Mouse (Mus musculus) neural tube, embryonic 11.5 days (tissue): ENCODE data around the gene Ppp1r10. TPM values are rescaled to one million over a fixed set of nuclear protein-coding genes. Genes with fewer than 3 reads are reported as not detected.

Source experiments
- ATAC-seq: fragments of 200-750 bp; cut with Nextera tagmentation; 2 replicates; pipeline ENCODE4 v1.8.0; 2017; ENCODE audit warnings: moderate number of reproducible peaks, mild to moderate bottlenecking, moderate TSS enrichment, moderate library complexity; ENCODE audit not compliant: insufficient read depth, low FRiP score, low TSS enrichment
- DNase-seq: peaks from one replicate; pipeline ENCODE4 v3.0.0-alpha.2; 2015; ENCODE audit warnings: low spot score
- H3K27ac ChIP-seq: fragments of 300-500 bp; sonication (generic); 2 replicates; pipeline ENCODE4 v1.5.1; 2014; ENCODE audit warnings: low read depth, mild to moderate bottlenecking, low read length
- H3K27me3 ChIP-seq: fragments of 300-500 bp; sonication (generic); 2 replicates; pipeline ENCODE4 v1.6.1; 2014; ENCODE audit warnings: mild to moderate bottlenecking, low read length, mixed read lengths; ENCODE audit not compliant: control insufficient read depth, insufficient read depth
- H3K36me3 ChIP-seq: fragments of 300-500 bp; sonication (generic); 2 replicates; pipeline ENCODE4 v1.6.1; 2014; ENCODE audit warnings: mild to moderate bottlenecking, low read length, moderate library complexity, mixed read lengths; ENCODE audit not compliant: control insufficient read depth, insufficient read depth
- H3K4me1 ChIP-seq: fragments of 300-500 bp; sonication (generic); 2 replicates; pipeline ENCODE4 v1.6.1; 2014; ENCODE audit warnings: low read length, mixed read lengths; ENCODE audit not compliant: control insufficient read depth, insufficient read depth
- H3K4me2 ChIP-seq: fragments of 300-500 bp; sonication (generic); 2 replicates; pipeline ENCODE4 v1.6.1; 2014; ENCODE audit warnings: low read depth, mild to moderate bottlenecking, moderate library complexity
- H3K4me3 ChIP-seq: fragments of 300-500 bp; sonication (generic); 2 replicates; pipeline ENCODE4 v1.5.1; 2014; ENCODE audit warnings: low read depth, low read length
- H3K9ac ChIP-seq: fragments of 300-500 bp; sonication (generic); 2 replicates; pipeline ENCODE4 v1.6.1; 2014; ENCODE audit warnings: mild to moderate bottlenecking, low read length
- H3K9me3 ChIP-seq: fragments of 300-500 bp; sonication (generic); 2 replicates; pipeline ENCODE4 v1.6.1; 2016; ENCODE audit warnings: low read length; ENCODE audit not compliant: control insufficient read depth
- WGBS: fragments of 180-500 bp; shearing (Covaris S2); extraction: QIAGEN DNeasy Blood & Tissue Kit; methylation state at CpG from one replicate; pipeline ENCODE4 v1.1.7; 2014; 5-methylcytosine and 5-hydroxymethylcytosine counted together
- polyA plus RNA-seq: library from polyadenylated mRNA; unstranded; fragments of >200 nt; fragmentation: Nextera tagmentation; extraction: Ambion mirVana; gene quantifications from 2 replicates; pipeline ENCODE4 v1.2.1, GENCODE M21; 2014

The Ppp1r10 gene
- polyA plus RNA-seq, 1 experiment from 2014 or later = 49.3 TPM

GRCm38 (mm10) chr17:35897644-35898573 is 18.3 kb upstream of the Ppp1r10 start:
- no peak for DNase-seq
- ATAC-seq = peak; percentile 57
- 0 out of 2 replicates have a peak overlapping the region, but pooled peaks have one; percentile 56 for H3K27ac ChIP-seq
- no peaks in the 10 kb centered on the region for H3K27me3 ChIP-seq
- peak overlapping the region; percentile 100 for H3K4me2 ChIP-seq
- H3K9me3 ChIP-seq = no peaks in the 10 kb centered on the region
- H3K4me3 ChIP-seq = no peak overlapping the region
- peaks cover 9% of the 10 kb centered on the region for H3K36me3 ChIP-seq
- H3K4me1 ChIP-seq = peaks cover 9% of the 10 kb centered on the region
- H3K9ac ChIP-seq = peak overlapping the region; percentile 87
- WGBS = 46% methylated on average over 23 of the region's 23 CpGs

- H3K36me3 ChIP-seq = peaks cover 16% of the 10 kb centered on the region
- ATAC-seq (no peak), DNase-seq (no peak)
- H3K4me1 ChIP-seq = peaks cover 9% of the 10 kb centered on the region
- H3K9ac ChIP-seq = no peak overlapping the region
- no peaks in the 10 kb centered on the region for H3K27me3 ChIP-seq
- H3K27ac ChIP-seq = no peak overlapping the region
- 90% methylated on average over 3 of the region's 3 CpGs for WGBS
- H3K9me3 ChIP-seq = no peaks in the 10 kb centered on the region
- no peak overlapping the region for H3K4me2 ChIP-seq
- no peak overlapping the region for H3K4me3 ChIP-seq
Observed at GRCm38 (mm10) chr17:35900636-35901035, 15.6 kb upstream of the Ppp1r10 start.

- 97% methylated on average over 9 of the region's 9 CpGs for WGBS
- DNase-seq (no peak), ATAC-seq (no peak)
- Histone ChIP-seq H3K4me1 (peaks cover 3% of the 10 kb centered on the region), H3K4me3 (no peak overlapping the region), H3K4me2 (no peak overlapping the region), H3K9me3 (no peaks in the 10 kb centered on the region), H3K27me3 (no peaks in the 10 kb centered on the region), H3K9ac (no peak overlapping the region), H3K27ac (no peak overlapping the region), H3K36me3 (peaks cover 22% of the 10 kb centered on the region)
Observed at GRCm38 (mm10) chr17:35903343-35903991, 12.8 kb upstream of the Ppp1r10 start.

GRCm38 (mm10) chr17:35903992-35904355 is 12.3 kb upstream of the Ppp1r10 start:
- peaks cover 8% of the 10 kb centered on the region for H3K4me1 ChIP-seq
- 86% methylated on average over 4 of the region's 4 CpGs for WGBS
- DNase-seq (no peak), ATAC-seq (no peak)
- no peak overlapping the region for H3K4me2 ChIP-seq
- H3K9ac ChIP-seq = no peak overlapping the region
- no peaks in the 10 kb centered on the region for H3K9me3 ChIP-seq
- H3K27ac ChIP-seq = no peak overlapping the region
- H3K4me3 ChIP-seq = no peak overlapping the region
- no peaks in the 10 kb centered on the region for H3K27me3 ChIP-seq
- H3K36me3 ChIP-seq = peaks cover 22% of the 10 kb centered on the region

- Histone ChIP-seq H3K4me1 (peaks cover 8% of the 10 kb centered on the region), H3K9me3 (no peaks in the 10 kb centered on the region), H3K36me3 (peaks cover 22% of the 10 kb centered on the region), H3K4me2 (no peak overlapping the region), H3K9ac (no peak overlapping the region), H3K27ac (no peak overlapping the region), H3K27me3 (no peaks in the 10 kb centered on the region), H3K4me3 (no peak overlapping the region)
- no peak for DNase-seq
- no peak for ATAC-seq
- WGBS = 92% methylated on average over 1 of the region's 1 CpGs
Observed at GRCm38 (mm10) chr17:35905587-35905986, 10.6 kb upstream of the Ppp1r10 start.

GRCm38 (mm10) chr17:35907609-35908008 is 8.6 kb upstream of the Ppp1r10 start:
- Histone ChIP-seq H3K27ac (no peak overlapping the region), H3K27me3 (no peaks in the 10 kb centered on the region), H3K4me3 (no peak overlapping the region), H3K36me3 (peaks cover 15% of the 10 kb centered on the region), H3K9ac (no peak overlapping the region), H3K4me2 (no peak overlapping the region), H3K9me3 (no peaks in the 10 kb centered on the region), H3K4me1 (peaks cover 8% of the 10 kb centered on the region)
- no peak for DNase-seq
- no peak for ATAC-seq
- 78% methylated on average over 2 of the region's 2 CpGs for WGBS

- Histone ChIP-seq H3K36me3 (peaks cover 9% of the 10 kb centered on the region), H3K27me3 (no peaks in the 10 kb centered on the region), H3K27ac (peak overlapping the region; percentile 67), H3K4me2 (peak overlapping the region; percentile 91), H3K9me3 (no peaks in the 10 kb centered on the region), H3K9ac (peak overlapping the region; percentile 65), H3K4me1 (peaks cover 8% of the 10 kb centered on the region), H3K4me3 (peak overlapping the region; percentile 56)
- ATAC-seq (peak; percentile 25), DNase-seq (no peak)
- WGBS = 22% methylated on average over 20 of the region's 20 CpGs
Observed at GRCm38 (mm10) chr17:35909186-35909918, 6.9 kb upstream of the Ppp1r10 start.

GRCm38 (mm10) chr17:35909919-35910369 is 6.3 kb upstream of the Ppp1r10 start, which contains the start of gene Atat1:
Gene Atat1, minus strand, starts transcription at chr17:35910075.
- peak within 1 kb of the TSS; percentile 67 for H3K27ac ChIP-seq
- peak within 1 kb of the TSS; percentile 91 for H3K4me2 ChIP-seq
- H3K4me1 ChIP-seq = peaks cover 8% of the 10 kb centered on the region
- no peaks in the 10 kb centered on the region for H3K27me3 ChIP-seq
- peak within 1 kb of the TSS; percentile 56 for H3K4me3 ChIP-seq
- DNase-seq (peak; percentile 95), ATAC-seq (peak; percentile 92)
- peak within 1 kb of the TSS; percentile 65 for H3K9ac ChIP-seq
- no peaks in the 10 kb centered on the region for H3K9me3 ChIP-seq
- peaks cover 8% of the 10 kb centered on the region for H3K36me3 ChIP-seq
- 3% methylated on average over 25 of the region's 25 CpGs for WGBS
